In the genomic region with DNA sequence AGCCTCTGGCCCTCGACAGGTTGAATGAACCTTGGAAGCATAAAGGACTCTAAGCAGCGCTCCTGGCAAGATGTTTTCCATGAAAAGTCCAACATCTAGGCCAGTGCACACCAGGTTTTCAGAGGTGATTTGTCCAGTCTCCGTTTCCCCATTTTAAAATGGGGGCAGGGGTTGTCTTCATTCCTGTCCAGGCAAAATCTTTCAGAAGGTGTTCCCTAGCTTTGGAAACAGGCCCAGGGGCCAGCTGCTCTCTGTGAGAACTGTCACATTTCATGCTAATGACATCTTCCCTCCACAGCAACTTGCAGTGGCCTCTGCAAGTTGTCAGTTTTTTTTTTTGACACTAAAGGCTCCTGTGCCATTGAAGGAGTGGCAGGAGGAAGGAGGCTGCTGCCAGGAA, we compare ENCODE assay signal across 11 mouse cellular contexts.
A peak's percentile ranks its signal among the peaks of the same experiment; 100 is the strongest.
DNase-seq lines count a peak whose midpoint lies in the region; ATAC-seq lines count a peak whose summit lies in the region.
"Had no signal": no experiment of that assay in that cellular context is flagged by ENCODE, and none has a peak within 500 bp of the region (broad histone marks: within the 10 kb centered on the region; RNA-seq: fewer than 3 reads in every experiment).

No protein-coding gene starts in this region.

- H3K27me3 ChIP-seq in heart, embryonic 16.5 days (ENCODE audit: control insufficient read depth, insufficient read depth, low read length), result no peaks in the 10 kb centered on the region
- H3K27me3 ChIP-seq in forebrain, embryonic 10.5 days (ENCODE audit: poor library complexity, severe bottlenecking), result peaks cover 40% of the 10 kb centered on the region
- peaks cover 20% of the 10 kb centered on the region for H3K27me3 ChIP-seq in midbrain, embryonic 12.5 days
- peaks cover 4% of the 10 kb centered on the region; the same call in 1 of the 2 replicates for H3K27me3 ChIP-seq in kidney, embryonic 14.5 days (ENCODE audit: control insufficient read depth, insufficient read depth, low read length)

- 55% methylated on average over 3 of the region's 3 CpGs for WGBS in heart, embryonic 16.5 days
- WGBS in forebrain, embryonic 10.5 days, result 74% methylated on average over 3 of the region's 3 CpGs
- 59% methylated on average over 3 of the region's 3 CpGs for WGBS in midbrain, embryonic 12.5 days
- 62% methylated on average over 3 of the region's 3 CpGs for WGBS in kidney, embryonic 14.5 days

- H3K36me3 ChIP-seq in heart, embryonic 16.5 days (ENCODE audit: control insufficient read depth, insufficient read depth), result no peaks in the 10 kb centered on the region
- no peaks in the 10 kb centered on the region for H3K36me3 ChIP-seq in forebrain, embryonic 10.5 days (replicated peaks)
- no peaks in the 10 kb centered on the region for H3K36me3 ChIP-seq in midbrain, embryonic 12.5 days
- H3K36me3 ChIP-seq in kidney, embryonic 14.5 days (ENCODE audit: control insufficient read depth, insufficient read depth, low read length), result no peaks in the 10 kb centered on the region

- H3K9ac ChIP-seq in heart, embryonic 16.5 days (ENCODE audit: low read length), result peak overlapping the region; percentile 30; the same call in 1 of the 2 replicates
- no peak overlapping the region; the same call in 1 of the 2 replicates for H3K9ac ChIP-seq in midbrain, embryonic 12.5 days (replicated peaks)
- H3K9ac ChIP-seq in kidney, embryonic 14.5 days (ENCODE audit: low read depth, low read length), result no peak overlapping the region

- intact Hi-C loops in heart, postnatal 25 days (cut with DNase I), result no loop called here

- H3K4me3 ChIP-seq in heart, embryonic 16.5 days (ENCODE audit: low read length), result no peak overlapping the region
- peak overlapping the region; percentile 12; the same call in 1 of the 2 replicates for H3K4me3 ChIP-seq in forebrain, embryonic 10.5 days
- no peak overlapping the region for H3K4me3 ChIP-seq in midbrain, embryonic 12.5 days
- no peak overlapping the region for H3K4me3 ChIP-seq in kidney, embryonic 14.5 days (ENCODE audit: low read length)

- H3K9me3 ChIP-seq in heart, embryonic 16.5 days (replicated peaks; ENCODE audit: control insufficient read depth, low read length), result no peaks in the 10 kb centered on the region
- no peaks in the 10 kb centered on the region for H3K9me3 ChIP-seq in forebrain, embryonic 10.5 days
- no peaks in the 10 kb centered on the region for H3K9me3 ChIP-seq in midbrain, embryonic 12.5 days
- H3K9me3 ChIP-seq in kidney, embryonic 14.5 days (ENCODE audit: control insufficient read depth, low read length), result no peaks in the 10 kb centered on the region

- H3K4me2 ChIP-seq in heart, embryonic 16.5 days (ENCODE audit: low read depth, low read length), result peak overlapping the region; percentile 25; the same call in 1 of the 2 replicates
- H3K4me2 ChIP-seq in midbrain, embryonic 12.5 days (replicated peaks), result peak overlapping the region; percentile 58
- H3K4me2 ChIP-seq in kidney, embryonic 14.5 days (replicated peaks; ENCODE audit: low read depth, low read length), result no peak overlapping the region

- no peak for DNase-seq in heart, postnatal 25 days (ENCODE audit: low spot score)
- peak; percentile 58 to 61 for DNase-seq in cerebellum, adult 18-20 months
- no peak for DNase-seq in forebrain, embryonic 10.5 days (ENCODE audit: extremely low spot score, low spot score)
- no peak for DNase-seq in urinary bladder, postnatal 36 days (ENCODE audit: low spot score in 2 of 2)
- no peak for DNase-seq in urinary bladder, postnatal 25 days (ENCODE audit: low spot score)
- DNase-seq: layer of hippocampus, adult 9-11 months; lung, postnatal 4 days; right cerebral cortex, postnatal 4 days had no signal

- H3K4me1 ChIP-seq in heart, embryonic 16.5 days (ENCODE audit: control insufficient read depth, insufficient read depth, low read length), result peaks cover 58% of the 10 kb centered on the region
- peaks cover 46% of the 10 kb centered on the region for H3K4me1 ChIP-seq in forebrain, embryonic 10.5 days
- H3K4me1 ChIP-seq in midbrain, embryonic 12.5 days, result peaks cover 44% of the 10 kb centered on the region
- peaks cover 7% of the 10 kb centered on the region; the same call in 1 of the 2 replicates for H3K4me1 ChIP-seq in kidney, embryonic 14.5 days (ENCODE audit: control insufficient read depth, insufficient read depth, low read length)

- no peak for ATAC-seq in heart, embryonic 16.5 days (replicated peaks; ENCODE audit: extremely low read depth, insufficient read depth, low FRiP score)
- ATAC-seq in midbrain, embryonic 12.5 days (ENCODE audit: low FRiP score, low read depth), result no peak
- no peak for ATAC-seq in kidney, embryonic 14.5 days (ENCODE audit: low FRiP score, low TSS enrichment)

- H3K27ac ChIP-seq in heart, embryonic 16.5 days (ENCODE audit: low read length), result peak overlapping the region; percentile 87
- H3K27ac ChIP-seq in forebrain, embryonic 10.5 days, result peak overlapping the region; percentile 11; the same call in 1 of the 2 replicates
- no peak overlapping the region for H3K27ac ChIP-seq in midbrain, embryonic 12.5 days (replicated peaks)
- no peak overlapping the region for H3K27ac ChIP-seq in kidney, embryonic 14.5 days (ENCODE audit: low read depth, low read length)

Comparison
In these comparisons a context has a peak if more than half of its experiments do, and no peak if none do; other contexts are left out.
1. H3K27ac ChIP-seq: peak in heart, embryonic 16.5 days (single experiment) and forebrain, embryonic 10.5 days (single experiment); none in midbrain, embryonic 12.5 days (single experiment) and kidney, embryonic 14.5 days (single experiment).
2. DNase-seq: peak in cerebellum, adult 18-20 months (2 of 2); none in heart, postnatal 25 days (single experiment), forebrain, embryonic 10.5 days (single experiment), urinary bladder, postnatal 36 days (0 of 2) and urinary bladder, postnatal 25 days (single experiment).